Mouse (Mus musculus) midbrain, postnatal 0 days (tissue): ENCODE measurements at regions not wholly inside any gene's neighbourhood (a gene's known extent, or its start where the extent isn't known, plus 50 kb on each side); places are given as distances from the start of the nearest gene placed in this dataset.
A peak's percentile ranks its signal among the peaks of the same experiment; 100 is the strongest.

Experiments used
- ATAC-seq: fragments of 200-750 bp; cut with Nextera tagmentation; 2 replicates; pipeline ENCODE4 v1.8.0; 2017; ENCODE audit warnings: moderate number of reproducible peaks, mild to moderate bottlenecking, moderate TSS enrichment, moderate library complexity; ENCODE audit not compliant: low FRiP score
- DNase-seq: peaks from one replicate; pipeline ENCODE4 v3.0.0-alpha.2; 2015; ENCODE audit warnings: low spot score
- H3K27ac ChIP-seq: fragments of 300-500 bp; sonication (generic); 2 replicates; pipeline ENCODE4 v1.5.1; 2014; ENCODE audit warnings: low read depth, mild to moderate bottlenecking, low read length, mixed read lengths
- H3K27me3 ChIP-seq: fragments of 300-500 bp; sonication (generic); 2 replicates; pipeline ENCODE4 v1.6.1; 2014; ENCODE audit warnings: low read length, control low read depth, mixed read lengths; ENCODE audit not compliant: insufficient read depth
- H3K36me3 ChIP-seq: fragments of 300-500 bp; sonication (generic); 2 replicates; pipeline ENCODE4 v1.6.1; 2014; ENCODE audit warnings: low read length, control low read depth, mixed read lengths; ENCODE audit not compliant: insufficient read depth
- H3K4me1 ChIP-seq: fragments of 300-500 bp; sonication (generic); 2 replicates; pipeline ENCODE4 v1.6.1; 2014; ENCODE audit warnings: mild to moderate bottlenecking, control low read depth, antibody characterized with exemption, low read length, mixed read lengths; ENCODE audit not compliant: insufficient read depth
- H3K4me2 ChIP-seq: fragments of 300-500 bp; sonication (generic); 2 replicates; pipeline ENCODE4 v1.6.1; 2014; ENCODE audit warnings: low read depth, mild to moderate bottlenecking, low read length, mixed read lengths; ENCODE audit not compliant: poor library complexity, severe bottlenecking
- H3K4me3 ChIP-seq: fragments of 300-500 bp; sonication (generic); 2 replicates; pipeline ENCODE4 v1.5.1; 2014; ENCODE audit warnings: low read depth, mild to moderate bottlenecking, low read length, moderate library complexity
- H3K9ac ChIP-seq: fragments of 300-500 bp; sonication (generic); replicated peaks from 2 replicates; pipeline ENCODE4 v1.6.1; 2014; ENCODE audit warnings: mild to moderate bottlenecking, low read length, moderate library complexity, mixed read lengths; ENCODE audit not compliant: poor library complexity, severe bottlenecking
- H3K9me3 ChIP-seq: fragments of 300-500 bp; sonication (generic); 2 replicates; pipeline ENCODE4 v1.6.1; 2016; ENCODE audit warnings: low read length, control low read depth
- CTCF ChIP-seq: IDR thresholded peaks from 2 replicates; pipeline ENCODE4 v1.5.1; 2016; ENCODE audit warnings: antibody characterized with exemption, mild to moderate bottlenecking
- WGBS: fragments of 180-500 bp; shearing (Covaris S2); extraction: QIAGEN DNeasy Blood & Tissue Kit; methylation state at CpG from one replicate; pipeline ENCODE4 v1.1.7; 2014; 5-methylcytosine and 5-hydroxymethylcytosine counted together

DNA sequence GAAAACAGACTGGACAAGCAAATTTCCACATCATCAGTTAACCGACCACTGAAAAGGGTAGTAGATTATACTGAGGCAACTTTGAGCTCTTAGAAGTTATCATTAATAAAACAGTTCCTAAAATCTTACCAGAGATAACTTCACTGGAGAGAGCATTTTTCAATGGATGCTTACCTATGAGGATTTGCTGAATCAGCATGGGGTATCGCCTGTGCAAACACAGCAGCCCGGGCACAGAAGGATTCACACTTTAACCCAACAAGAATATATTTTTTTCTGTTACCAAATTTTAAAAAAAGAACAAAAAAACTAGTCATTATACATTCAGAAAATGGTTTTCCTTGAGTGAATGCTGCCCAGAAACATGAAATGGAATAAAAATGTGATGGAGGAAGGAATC, 2742.0 kb upstream of the 5930422O12Rik start:
- WGBS = 85% methylated on average over 3 of the region's 3 CpGs
- Histone ChIP-seq H3K4me3 (no peak overlapping the region), H3K4me1 (no peaks in the 10 kb centered on the region), H3K9ac (no peak overlapping the region), H3K27me3 (no peaks in the 10 kb centered on the region), H3K36me3 (no peaks in the 10 kb centered on the region), H3K9me3 (no peaks in the 10 kb centered on the region), H3K27ac (no peak overlapping the region), H3K4me2 (no peak overlapping the region)
- no peak for TF ChIP-seq CTCF
- no peak for DNase-seq
- ATAC-seq = no peak

GRCm38 (mm10) chr8:30694126-30694525, 2734.4 kb upstream of the 5930422O12Rik start:
- H3K27me3 ChIP-seq = no peaks in the 10 kb centered on the region
- no peak overlapping the region for H3K9ac ChIP-seq
- H3K4me2 ChIP-seq = no peak overlapping the region
- H3K27ac ChIP-seq = no peak overlapping the region
- H3K9me3 ChIP-seq = no peaks in the 10 kb centered on the region
- H3K4me1 ChIP-seq = no peaks in the 10 kb centered on the region
- ATAC-seq (no peak), DNase-seq (no peak)
- WGBS = 85% methylated on average over 3 of the region's 3 CpGs
- no peaks in the 10 kb centered on the region for H3K36me3 ChIP-seq
- no peak for TF ChIP-seq CTCF
- no peak overlapping the region for H3K4me3 ChIP-seq

GRCm38 (mm10) chr8:30716643-30717042, 2711.9 kb upstream of the 5930422O12Rik start:
- Histone ChIP-seq H3K27me3 (no peaks in the 10 kb centered on the region), H3K36me3 (no peaks in the 10 kb centered on the region)
- 98% methylated on average over 1 of the region's 1 CpGs for WGBS

GRCm38 (mm10) chr8:30730366-30730765, 2698.1 kb upstream of the 5930422O12Rik start:
- no peak overlapping the region for H3K9ac ChIP-seq
- ATAC-seq (no peak), DNase-seq (no peak)
- H3K4me1 ChIP-seq = no peaks in the 10 kb centered on the region
- H3K27ac ChIP-seq = no peak overlapping the region
- no peak overlapping the region for H3K4me2 ChIP-seq
- no peak overlapping the region for H3K4me3 ChIP-seq
- TF ChIP-seq CTCF = no peak
- no peaks in the 10 kb centered on the region for H3K36me3 ChIP-seq
- H3K27me3 ChIP-seq = no peaks in the 10 kb centered on the region
- H3K9me3 ChIP-seq = no peaks in the 10 kb centered on the region

More at GRCm38 (mm10) chr8:30716643-30717042, 2711.9 kb upstream of the 5930422O12Rik start:
- Histone ChIP-seq H3K9ac (no peak overlapping the region), H3K9me3 (no peaks in the 10 kb centered on the region), H3K4me3 (no peak overlapping the region), H3K4me1 (no peaks in the 10 kb centered on the region), H3K27ac (no peak overlapping the region), H3K4me2 (no peak overlapping the region)
- no peak for DNase-seq
- no peak for ATAC-seq
- no peak for TF ChIP-seq CTCF

DNA sequence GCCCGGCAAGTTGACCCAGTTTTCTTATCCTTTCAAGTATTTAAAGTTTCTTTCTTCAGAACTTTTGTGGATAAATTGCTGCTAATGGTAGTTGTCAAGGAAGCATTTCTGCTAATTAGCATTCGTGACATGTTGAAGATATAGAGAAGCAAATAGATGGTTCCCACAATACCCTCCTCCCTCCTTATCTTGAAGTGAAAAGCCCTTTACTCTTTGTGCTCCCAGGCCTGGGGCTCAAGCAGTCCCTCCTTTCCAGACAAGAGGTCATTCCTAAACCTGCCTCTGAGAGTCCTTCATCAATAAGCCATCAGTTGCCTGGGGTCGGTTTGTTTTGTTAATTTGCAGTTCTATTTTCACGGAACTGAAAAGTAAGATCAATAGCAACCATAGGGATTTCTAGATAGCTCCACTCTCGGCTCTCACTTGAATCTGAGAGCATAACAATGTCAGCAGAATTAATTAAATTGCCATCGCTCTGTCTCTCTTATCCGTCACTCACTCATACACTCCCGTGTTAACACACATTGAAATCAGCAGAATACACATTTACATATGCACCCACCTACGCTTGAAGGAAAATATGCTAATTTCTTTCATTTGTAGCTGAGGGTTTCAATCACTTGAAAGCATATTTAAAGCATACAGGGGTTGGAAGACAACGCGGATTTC, 2695.8 kb upstream of the 5930422O12Rik start:
- Histone ChIP-seq H3K4me3 (no peak overlapping the region), H3K27me3 (no peaks in the 10 kb centered on the region), H3K36me3 (no peaks in the 10 kb centered on the region), H3K4me2 (no peak overlapping the region), H3K4me1 (no peaks in the 10 kb centered on the region), H3K9me3 (no peaks in the 10 kb centered on the region), H3K27ac (no peak overlapping the region), H3K9ac (no peak overlapping the region)
- no peak for TF ChIP-seq CTCF
- 36% methylated on average over 11 of the region's 11 CpGs for WGBS
- DNase-seq (no peak), ATAC-seq (0 out of 2 replicates have a peak, but pooled peaks have one; percentile 34)

DNA sequence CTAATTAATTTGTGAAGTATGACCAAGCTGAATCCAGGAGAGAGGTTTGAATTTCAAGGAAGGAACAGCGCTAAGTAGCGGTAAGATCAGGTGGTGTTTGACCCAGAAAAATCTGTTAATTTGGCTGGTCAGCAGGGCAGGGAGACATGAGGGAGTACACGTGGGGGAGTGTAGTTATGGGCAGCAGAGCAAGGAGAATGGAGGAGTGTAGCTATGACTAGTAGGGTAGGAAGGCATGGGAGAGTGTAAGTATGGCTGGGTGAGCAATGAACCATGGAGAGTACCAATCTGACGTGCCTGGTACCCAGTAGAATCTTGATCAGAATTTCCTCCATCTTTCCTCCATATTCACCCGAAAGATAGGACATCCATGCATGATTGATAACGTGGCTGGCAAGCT, 2695.1 kb upstream of the 5930422O12Rik start:
- Histone ChIP-seq H3K4me2 (no peak overlapping the region), H3K4me1 (no peaks in the 10 kb centered on the region), H3K9me3 (no peaks in the 10 kb centered on the region), H3K27ac (no peak overlapping the region), H3K27me3 (no peaks in the 10 kb centered on the region), H3K4me3 (no peak overlapping the region), H3K9ac (no peak overlapping the region), H3K36me3 (no peaks in the 10 kb centered on the region)
- WGBS = 79% methylated on average over 6 of the region's 6 CpGs
- no peak for TF ChIP-seq CTCF
- ATAC-seq (no peak), DNase-seq (no peak)
